Mouse (Mus musculus): ENCODE data around the gene Asb15.

The Asb15 gene

DNA sequence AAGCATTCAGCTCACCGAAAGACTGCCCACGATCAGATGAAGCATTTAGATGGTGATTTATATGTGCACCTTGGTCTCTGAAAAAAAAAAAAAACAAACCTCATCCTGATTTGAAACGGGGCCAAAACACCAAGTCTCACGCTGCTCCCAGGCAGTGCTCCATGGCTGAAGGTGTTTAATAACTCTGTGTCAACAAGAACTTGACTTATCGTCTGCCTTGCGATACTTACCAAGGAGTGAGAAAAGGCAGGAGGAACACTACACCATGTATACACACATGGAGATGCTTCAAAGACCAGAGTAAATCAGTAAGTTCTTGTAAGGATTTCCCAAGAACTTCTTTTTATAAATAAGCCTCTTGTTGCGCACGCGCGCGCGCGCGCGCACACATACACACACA lies 79.6 kb downstream of the Asb15 start:
- DNase-seq (ENCODE audit: inconsistent ontology term), result no peak

DNA sequence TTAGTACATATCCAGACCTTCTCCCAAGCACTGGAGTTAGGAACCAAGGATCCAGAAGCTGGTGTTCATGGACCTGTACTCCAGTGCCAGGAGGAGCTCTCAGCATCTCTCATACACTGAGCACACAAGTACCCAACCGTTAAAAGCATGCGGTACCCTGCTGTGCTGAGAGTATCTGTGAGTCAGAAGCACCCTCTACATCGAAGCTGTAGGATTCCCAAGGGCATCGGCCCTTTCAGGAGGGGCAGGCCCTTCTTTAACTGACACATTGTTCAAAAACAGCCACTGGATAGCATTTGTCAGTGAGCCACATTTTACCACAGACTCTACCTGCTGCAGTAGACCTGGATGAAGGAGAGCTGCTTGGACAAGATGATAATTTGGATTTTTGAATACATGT lies 80.2 kb downstream of the Asb15 start:
- peak; percentile 26 for DNase-seq (ENCODE audit: inconsistent ontology term)

DNA sequence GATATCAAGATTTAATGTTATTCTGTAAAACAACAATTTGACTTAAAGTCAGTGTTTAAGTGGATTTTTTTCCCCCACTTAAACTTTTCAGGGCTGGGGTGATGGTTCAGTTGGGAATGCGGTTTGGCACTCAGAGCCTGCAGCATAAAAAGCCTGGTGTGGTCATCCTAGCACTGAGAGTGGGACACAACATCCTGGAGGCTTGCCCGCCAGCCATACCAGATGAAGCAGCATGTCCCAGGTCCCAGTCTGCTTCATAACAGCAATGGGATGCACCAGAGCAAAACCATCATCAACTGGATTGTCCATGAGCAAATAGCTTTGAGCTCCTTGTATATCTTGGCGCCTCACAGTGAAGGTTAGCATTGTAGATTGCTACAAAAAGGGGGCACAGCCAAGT lies 80.7 kb downstream of the Asb15 start:
- peak; percentile 39 for DNase-seq (ENCODE audit: inconsistent ontology term)

DNA sequence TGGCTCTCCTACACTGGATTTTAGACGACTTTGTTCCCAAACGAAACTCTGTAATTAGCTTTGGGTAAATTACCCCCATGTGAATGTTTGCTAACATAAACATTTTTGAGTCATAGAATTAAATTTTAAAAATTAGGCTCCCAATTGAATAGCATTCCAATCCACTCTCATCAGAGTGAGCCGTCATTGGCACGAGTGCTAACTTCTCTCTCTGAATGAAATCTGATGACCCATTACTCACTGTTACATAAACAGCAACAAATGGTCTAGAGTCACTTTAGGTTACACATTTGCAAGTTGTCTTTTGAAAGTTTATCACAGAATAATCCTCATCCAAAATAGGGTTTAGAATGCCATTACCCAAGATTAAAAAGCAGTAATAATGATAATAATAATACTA lies 81.6 kb downstream of the Asb15 start:
- DNase-seq (ENCODE audit: inconsistent ontology term), result peak; percentile 73

DNA sequence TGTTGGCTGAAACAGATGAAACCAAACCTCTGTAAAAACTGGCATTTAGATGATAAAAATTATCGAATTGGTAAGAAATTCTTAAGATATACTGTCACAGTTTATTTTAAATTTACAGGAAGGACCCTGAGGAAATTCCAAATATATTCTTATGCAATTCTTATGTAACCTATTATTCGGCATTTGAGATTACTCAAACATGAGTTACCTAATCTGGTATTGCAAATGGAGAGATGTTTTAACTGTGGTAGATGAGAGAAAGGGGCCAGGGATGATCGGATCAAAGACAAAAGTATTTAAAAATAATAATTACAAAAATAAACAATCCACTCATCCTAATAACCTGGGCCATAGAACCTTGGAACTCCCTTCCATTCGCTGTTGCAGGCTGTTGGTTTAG lies 82.4 kb downstream of the Asb15 start:
- no peak for DNase-seq (ENCODE audit: inconsistent ontology term)

DNA sequence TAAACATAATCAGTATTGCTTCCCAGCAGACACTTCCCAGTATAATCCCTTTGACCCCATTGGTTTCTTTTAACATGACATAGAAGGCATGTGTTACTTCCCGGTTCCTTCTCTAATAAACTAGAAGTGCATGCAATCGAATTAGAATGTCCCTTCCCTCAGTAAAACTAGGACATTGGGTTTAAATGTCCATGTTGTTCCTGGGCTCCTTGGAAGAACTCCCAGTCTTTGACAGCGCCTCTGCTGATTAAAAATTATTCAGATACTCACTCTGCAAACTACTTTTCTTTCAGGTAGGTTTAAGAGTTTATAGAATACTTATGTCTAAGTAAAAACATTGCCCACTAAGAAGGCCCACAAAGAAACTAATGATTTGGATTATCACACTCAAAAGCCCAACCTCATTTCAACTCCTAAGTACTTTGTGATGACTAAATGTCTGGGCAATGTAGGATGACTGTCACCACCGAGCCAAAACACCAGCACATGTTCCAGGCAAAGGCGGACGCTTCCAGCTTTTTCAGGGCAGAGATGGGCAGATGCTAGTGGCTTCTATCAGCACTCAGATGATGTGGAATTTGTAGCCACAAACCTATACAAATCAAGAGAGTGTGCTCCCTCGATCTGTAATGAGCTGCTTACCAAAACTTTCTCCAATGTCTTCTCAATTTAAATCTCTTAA lies 84.3 kb downstream of the Asb15 start:
- DNase-seq (ENCODE audit: inconsistent ontology term), result peak; percentile 75

DNA sequence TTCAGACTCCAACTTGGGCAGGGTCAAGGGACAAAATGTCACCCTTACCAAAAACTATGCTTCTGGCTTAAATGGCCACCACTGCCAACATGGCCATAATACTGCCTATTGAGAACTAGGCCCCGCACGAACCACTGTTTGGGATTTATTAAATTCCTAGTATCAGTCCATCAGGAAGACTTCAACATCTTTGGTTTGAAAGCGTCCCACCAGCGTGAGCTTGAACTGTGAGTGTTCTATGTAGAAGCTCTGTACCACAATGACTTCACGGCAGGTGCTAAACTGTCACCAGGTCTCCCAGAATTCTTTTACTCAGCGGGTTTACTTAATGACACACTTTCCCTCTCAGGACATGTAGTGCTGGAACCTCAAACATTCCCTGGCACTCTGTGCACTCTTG lies 85.4 kb downstream of the Asb15 start:
- DNase-seq (ENCODE audit: inconsistent ontology term), result no peak

DNA sequence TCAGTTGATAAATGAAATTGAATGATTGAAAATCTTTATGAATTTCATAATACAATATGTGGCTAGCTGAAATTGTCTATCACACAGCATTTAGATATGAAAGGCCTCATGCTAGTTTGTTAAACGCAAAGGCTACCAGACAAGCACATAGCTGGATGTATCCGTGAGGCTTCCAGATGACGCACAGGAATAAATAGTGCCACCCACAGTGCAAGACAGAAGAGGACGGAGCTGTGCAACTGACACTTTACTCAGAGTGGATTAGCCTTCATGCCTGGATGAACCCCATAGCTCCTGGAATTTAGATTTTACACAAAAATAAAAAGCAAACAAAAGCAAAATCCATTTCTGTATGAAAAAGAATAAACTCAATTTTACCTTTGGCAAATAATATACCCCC lies 86.0 kb downstream of the Asb15 start:
- peak; percentile 19 for DNase-seq (ENCODE audit: inconsistent ontology term)

DNA sequence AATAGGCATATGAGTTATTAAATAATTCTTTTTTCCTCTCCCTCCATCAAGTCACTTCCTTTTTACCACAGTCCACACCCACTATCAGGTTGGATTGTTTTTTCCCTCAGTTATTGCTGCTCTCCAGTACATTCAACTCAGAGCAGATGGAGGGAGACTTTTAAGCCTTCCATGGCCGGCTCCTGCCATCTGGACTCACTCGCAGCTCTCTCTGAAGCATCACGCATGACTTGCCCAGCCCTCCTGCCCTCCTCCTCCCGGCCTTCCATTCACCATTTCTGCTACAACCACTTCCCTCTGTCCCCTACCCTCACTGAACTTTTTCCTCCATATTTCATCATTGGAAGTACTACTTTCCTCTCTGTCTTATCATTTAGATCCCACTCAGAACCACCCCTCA lies 88.8 kb downstream of the Asb15 start:
- DNase-seq (ENCODE audit: inconsistent ontology term), result no peak

DNA sequence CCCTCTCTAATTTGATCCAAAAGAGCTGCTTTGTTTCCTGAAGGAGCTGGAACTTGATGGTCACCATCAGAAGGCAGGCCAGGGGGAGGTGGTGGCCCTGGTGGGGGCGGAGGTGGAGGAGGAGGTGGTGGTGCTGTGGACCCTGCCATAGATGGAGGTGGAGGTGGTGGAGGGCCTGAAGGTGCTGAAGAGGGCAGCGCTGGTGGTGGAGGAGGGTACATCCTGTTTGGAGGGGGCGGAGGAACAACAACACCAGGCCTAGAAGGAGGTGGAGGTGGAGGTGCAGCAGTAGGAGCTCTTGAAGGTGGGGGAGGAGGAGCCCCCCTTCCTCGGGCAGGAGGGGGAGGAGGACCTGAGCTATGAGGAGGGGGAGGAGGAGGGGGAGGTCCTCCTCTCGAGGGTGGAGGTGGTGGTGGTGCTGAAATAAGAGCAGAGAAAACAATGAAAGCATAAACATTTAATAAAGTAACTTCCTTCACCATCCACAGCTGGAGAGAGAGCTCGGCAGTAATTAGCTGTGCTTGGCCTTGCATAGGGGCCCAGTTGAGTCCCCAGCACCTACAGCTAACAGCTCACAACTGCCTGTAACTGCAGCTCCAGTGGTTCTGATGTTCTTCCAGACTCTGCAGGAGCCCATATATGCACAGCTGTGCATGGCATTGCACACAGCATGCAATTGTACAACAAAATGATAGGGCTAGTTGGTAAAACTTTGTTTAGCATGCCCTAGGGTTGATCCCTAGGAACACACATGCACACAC lies 91.5 kb downstream of the Asb15 start:
- DNase-seq (ENCODE audit: inconsistent ontology term), result no peak

DNA sequence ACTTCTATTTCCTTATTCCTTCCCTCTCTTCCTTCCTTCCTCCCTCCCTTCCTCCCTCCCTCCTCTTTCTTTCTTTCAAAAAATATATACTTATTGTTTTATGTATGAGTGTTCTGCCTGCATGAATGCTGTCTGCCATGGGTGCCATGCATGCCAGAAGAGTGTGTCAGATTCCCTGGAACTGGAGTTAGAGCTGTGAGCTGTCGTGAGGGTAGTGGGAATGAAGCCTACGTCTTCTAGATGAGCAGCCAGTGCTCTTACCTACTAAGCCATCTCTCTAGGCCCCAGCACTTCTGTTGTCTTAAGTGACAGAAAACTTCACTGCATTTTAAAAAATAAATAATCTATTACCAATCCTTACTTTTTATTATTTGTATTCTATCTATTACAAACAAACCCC lies 93.0 kb downstream of the Asb15 start:
- no peak for DNase-seq (ENCODE audit: inconsistent ontology term)

DNA sequence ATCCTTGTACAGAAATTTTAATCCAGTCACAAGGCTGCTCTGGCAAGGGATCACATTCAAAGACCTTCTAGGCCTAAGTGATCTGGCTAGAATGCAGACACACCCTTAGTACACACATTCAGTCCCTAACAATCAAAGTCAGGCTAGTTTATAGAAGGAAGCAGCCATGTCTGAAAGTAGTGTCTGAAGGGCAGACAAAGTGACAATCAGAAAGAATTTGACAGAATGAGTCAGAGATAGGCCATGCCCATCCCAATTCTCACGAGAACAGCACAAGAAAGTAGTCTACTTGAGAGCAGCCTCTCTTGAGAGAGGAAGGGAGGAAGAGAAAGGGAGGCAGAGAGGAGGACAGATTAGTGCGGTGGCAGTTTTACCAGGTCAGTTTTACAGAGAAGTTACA lies 94.2 kb downstream of the Asb15 start:
- DNase-seq (ENCODE audit: inconsistent ontology term), result no peak
